Mouse (Mus musculus) kidney, adult 11 months (tissue): ENCODE measurements at regions not wholly inside any gene's neighbourhood (a gene's known extent, or its start where the extent isn't known, plus 50 kb on each side); places are given as distances from the start of the nearest gene placed in this dataset.
A peak's percentile ranks its signal among the peaks of the same experiment; 100 is the strongest.

ENCODE experiments used
- DNase-seq: peaks from one replicate; pipeline ENCODE4 v3.0.0; 2022

DNA sequence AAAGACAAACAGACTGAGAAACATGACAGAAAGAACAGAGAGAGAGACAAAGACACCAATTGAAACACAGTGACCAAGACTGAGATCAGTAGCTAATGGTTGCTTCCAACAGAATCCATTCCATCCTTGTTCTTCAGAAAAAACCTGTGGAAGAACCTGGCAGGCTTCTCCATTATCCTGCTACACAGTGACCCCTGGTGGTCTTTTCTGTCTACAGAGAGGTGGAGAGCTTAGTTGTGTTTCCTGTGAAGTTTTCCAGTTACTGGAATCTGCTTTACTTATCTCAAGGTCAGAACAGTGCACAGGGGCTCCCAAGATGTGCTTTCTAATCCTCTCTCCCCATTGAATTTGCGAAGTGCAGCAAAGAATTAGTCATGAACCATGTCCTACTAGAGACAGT, 339.1 kb upstream of the Msl3l2 start:
- no peak for DNase-seq

DNA sequence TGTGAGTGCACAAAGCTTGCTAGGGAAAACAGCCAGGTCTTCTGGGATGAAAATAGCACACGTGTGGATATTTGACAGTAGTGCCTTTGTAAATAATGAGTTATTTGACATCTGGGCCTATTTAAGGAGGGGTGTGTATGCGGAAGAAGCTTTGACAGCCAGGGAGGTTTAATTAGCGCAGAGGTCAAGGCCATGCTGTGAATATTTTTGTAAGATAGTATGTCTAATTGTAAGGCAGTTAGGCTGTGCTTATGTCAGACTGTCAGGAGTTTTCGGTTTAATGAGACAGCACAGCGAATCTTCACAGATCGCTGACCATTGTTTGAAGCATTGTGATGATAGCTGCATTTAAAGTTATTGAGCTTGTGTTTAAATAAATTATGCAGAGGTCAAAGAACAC, 337.1 kb upstream of the Msl3l2 start:
- DNase-seq, result no peak

DNA sequence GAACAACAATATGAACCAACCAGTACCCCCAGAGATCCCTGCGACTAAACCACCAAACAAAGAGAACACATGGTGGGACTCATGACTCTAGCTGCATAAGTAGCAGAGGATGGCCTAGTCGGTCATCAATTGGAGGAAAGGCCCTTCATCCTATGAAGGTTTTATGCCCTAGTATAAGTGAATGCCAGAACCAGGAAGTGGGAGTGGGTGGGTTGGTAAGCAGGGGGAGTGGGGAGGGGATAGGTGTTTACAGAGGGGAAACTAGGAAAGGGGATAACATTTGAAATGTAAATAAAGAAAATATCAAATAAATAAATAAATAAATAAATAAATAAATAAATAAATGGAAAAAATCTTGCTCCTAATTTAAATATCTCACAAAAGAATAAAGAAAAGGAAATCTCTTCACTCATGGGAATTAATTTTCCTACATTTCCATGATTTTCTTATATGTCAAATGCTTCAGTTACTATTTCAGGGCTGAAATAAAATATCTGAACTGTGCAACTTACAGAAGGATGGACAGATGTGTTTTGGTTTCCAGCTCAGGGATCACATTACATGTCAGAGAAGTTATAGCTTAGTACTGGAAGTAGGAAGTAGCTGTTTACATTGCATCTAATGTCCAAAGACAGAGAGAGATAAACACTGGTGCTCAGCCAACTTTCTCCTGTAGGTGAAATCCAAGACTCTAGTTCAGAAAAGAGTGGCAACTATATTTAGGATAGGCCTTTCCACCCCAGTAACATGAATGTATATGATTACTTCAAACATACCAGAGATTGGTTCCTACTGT, 323.8 kb upstream of the Msl3l2 start:
- DNase-seq, result no peak

DNA sequence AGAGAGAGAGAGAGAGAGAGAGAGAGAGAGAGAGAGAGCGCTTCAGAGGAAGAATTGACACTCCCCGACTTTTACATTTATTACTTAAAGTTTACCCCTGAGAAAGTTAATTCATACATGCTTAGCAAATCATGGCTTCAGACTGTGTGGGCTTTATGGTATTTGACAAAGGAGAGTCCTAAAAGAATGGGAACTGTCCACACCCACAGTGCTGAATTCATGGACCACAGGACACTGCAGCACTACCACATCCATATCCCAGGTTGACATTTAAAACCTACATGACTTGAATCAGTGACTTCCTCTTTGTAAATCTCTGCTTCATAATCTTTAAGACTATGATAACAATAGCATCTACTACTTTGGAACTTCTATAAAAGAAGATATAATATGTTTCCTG, 292.8 kb upstream of the Msl3l2 start:
- no peak for DNase-seq

GRCm38 (mm10) chr10:55851361-55851760, 255.4 kb upstream of the Msl3l2 start:
- no peak for DNase-seq

GRCm38 (mm10) chr10:55892606-55893005, 214.1 kb upstream of the Msl3l2 start:
- DNase-seq, result no peak

DNA sequence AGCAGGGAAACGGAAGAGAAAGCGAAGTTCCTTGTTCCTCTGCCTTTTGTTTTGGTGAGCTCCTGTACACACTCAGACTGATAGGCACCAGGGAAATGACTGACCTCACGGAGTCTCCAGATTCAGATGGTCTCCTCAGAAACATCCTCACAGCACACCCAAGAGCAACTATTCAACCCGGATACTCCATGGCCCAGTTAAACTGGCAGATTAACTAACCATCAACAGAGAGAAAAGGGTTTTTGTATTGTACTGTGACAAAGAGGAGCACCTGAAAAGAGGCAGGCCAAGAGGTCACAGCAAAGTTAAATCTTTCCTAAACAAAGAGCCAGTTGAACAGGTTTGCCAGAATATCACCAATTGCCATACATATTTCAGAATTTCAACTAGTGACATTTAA, 177.6 kb upstream of the Msl3l2 start:
- DNase-seq, result no peak

- DNase-seq, result peak; percentile 48
Measured at GRCm38 (mm10) chr10:55933993-55934392, 172.7 kb upstream of the Msl3l2 start.

DNA sequence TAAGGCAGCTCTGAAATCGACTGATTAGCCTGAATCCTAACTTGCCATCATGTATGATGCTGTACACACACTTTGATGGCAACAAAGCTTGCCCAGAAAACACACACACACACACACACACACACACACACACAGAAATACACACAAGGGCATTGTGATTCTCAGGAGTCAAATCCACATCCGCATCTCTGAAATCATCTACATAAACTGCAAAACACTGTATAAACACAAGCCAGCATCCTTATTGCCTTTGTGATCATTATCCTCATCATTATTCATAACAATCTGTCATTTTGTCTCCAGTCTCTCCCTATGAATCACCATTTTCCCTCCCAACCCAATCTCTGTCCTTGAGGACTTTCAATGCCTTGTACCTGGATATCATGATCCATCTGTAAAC, 171.3 kb upstream of the Msl3l2 start:
- DNase-seq, result no peak

DNA sequence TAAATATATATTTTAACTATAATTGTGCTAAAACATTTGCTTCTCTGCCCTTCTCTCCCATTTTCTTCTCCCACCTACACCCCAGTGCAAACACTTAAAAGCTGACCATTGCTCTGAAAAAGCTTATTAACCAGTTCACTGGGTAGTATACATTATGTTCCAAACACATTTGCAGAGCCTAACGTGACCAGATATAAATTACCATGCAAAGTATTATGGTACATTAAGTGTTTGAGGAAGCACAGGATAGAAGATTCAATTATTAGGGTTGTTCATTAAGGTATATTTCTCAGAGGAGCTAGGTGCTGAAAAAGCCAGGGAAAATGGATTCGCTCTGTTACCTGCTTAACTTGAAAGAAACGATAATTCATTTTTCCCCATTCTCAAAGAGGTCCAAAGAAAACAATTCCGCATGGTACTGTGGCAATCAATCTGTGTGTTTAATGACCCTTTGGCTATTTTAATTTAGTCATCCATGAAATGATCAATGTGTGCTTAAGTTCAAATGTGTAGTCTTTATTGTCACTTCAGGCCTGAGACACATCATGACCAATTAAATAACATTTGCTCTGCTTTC, 144.0 kb upstream of the Msl3l2 start:
- no peak for DNase-seq
